In genomic region chr11:116030088-116030897, GRCm38 (mm10) we compare ENCODE assay signal across 7 mouse cellular contexts. TPM values are rescaled to one million over a fixed set of nuclear protein-coding genes. Genes with fewer than 3 reads are reported as not detected.
DNase-seq lines count a peak whose midpoint lies in the region; ATAC-seq lines count a peak whose summit lies in the region.

Gene Unk, plus strand, starts transcription at chr11:116030322.

- H3K27me3 ChIP-seq in embryonic facial prominence, embryonic 12.5 days, result no peaks in the 10 kb centered on the region
- no peaks in the 10 kb centered on the region for H3K27me3 ChIP-seq in limb, embryonic 11.5 days (ENCODE audit: control insufficient read depth, insufficient read depth, low read length)
- H3K27me3 ChIP-seq in midbrain, embryonic 14.5 days (ENCODE audit: control insufficient read depth, insufficient read depth, low read length), result no peaks in the 10 kb centered on the region

- 0 out of 2 replicates have a peak, but pooled peaks cover 7% of the 10 kb centered on the region for H3K36me3 ChIP-seq in embryonic facial prominence, embryonic 12.5 days
- H3K36me3 ChIP-seq in limb, embryonic 11.5 days (ENCODE audit: control insufficient read depth, insufficient read depth, low read length), result no peaks in the 10 kb centered on the region
- H3K36me3 ChIP-seq in midbrain, embryonic 14.5 days (ENCODE audit: control insufficient read depth, insufficient read depth, low read length), result no peaks in the 10 kb centered on the region

- WGBS in embryonic facial prominence, embryonic 12.5 days, result under 1% methylated on average over 67 of the region's 67 CpGs
- under 1% methylated on average over 67 of the region's 67 CpGs for WGBS in limb, embryonic 11.5 days
- under 1% methylated on average over 56 of the region's 67 CpGs for WGBS in midbrain, embryonic 14.5 days

- H3K9me3 ChIP-seq in embryonic facial prominence, embryonic 12.5 days, result no peaks in the 10 kb centered on the region
- no peaks in the 10 kb centered on the region for H3K9me3 ChIP-seq in limb, embryonic 11.5 days (ENCODE audit: control insufficient read depth, low read length)
- no peaks in the 10 kb centered on the region for H3K9me3 ChIP-seq in midbrain, embryonic 14.5 days (ENCODE audit: control insufficient read depth, low read length)

- peaks cover 17% of the 10 kb centered on the region for H3K4me1 ChIP-seq in embryonic facial prominence, embryonic 12.5 days
- H3K4me1 ChIP-seq in limb, embryonic 11.5 days (ENCODE audit: control insufficient read depth, insufficient read depth, low read length), result 0 out of 2 replicates have a peak, but pooled peaks cover 6% of the 10 kb centered on the region
- H3K4me1 ChIP-seq in midbrain, embryonic 14.5 days (ENCODE audit: control insufficient read depth, insufficient read depth, low read length), result peaks cover 10% of the 10 kb centered on the region

- H3K4me2 ChIP-seq in embryonic facial prominence, embryonic 12.5 days (replicated peaks), result peak within 1 kb of the TSS; percentile 90
- peak within 1 kb of the TSS; percentile 90 for H3K4me2 ChIP-seq in limb, embryonic 11.5 days (ENCODE audit: low read depth, severe bottlenecking)
- peak within 1 kb of the TSS; percentile 96 for H3K4me2 ChIP-seq in midbrain, embryonic 14.5 days (ENCODE audit: low read length)

- peak; percentile 92 for ATAC-seq in embryonic facial prominence, embryonic 12.5 days (ENCODE audit: insufficient number of reproducible peaks, insufficient read depth, low FRiP score, low TSS enrichment)
- ATAC-seq in limb, embryonic 11.5 days (ENCODE audit: insufficient number of reproducible peaks, low FRiP score, low TSS enrichment, low read depth), result peak; percentile 95
- peak; percentile 94 for ATAC-seq in midbrain, embryonic 14.5 days (ENCODE audit: low FRiP score, low TSS enrichment)

- peak within 1 kb of the TSS; percentile 62 for H3K4me3 ChIP-seq in embryonic facial prominence, embryonic 12.5 days
- H3K4me3 ChIP-seq in limb, embryonic 11.5 days (ENCODE audit: low read depth, low read length), result peak within 1 kb of the TSS; percentile 70
- H3K4me3 ChIP-seq in midbrain, embryonic 14.5 days (replicated peaks; ENCODE audit: low read depth, low read length), result peak within 1 kb of the TSS; percentile 68

- H3K9ac ChIP-seq in embryonic facial prominence, embryonic 12.5 days, result peak within 1 kb of the TSS; percentile 89
- peak within 1 kb of the TSS; percentile 90 for H3K9ac ChIP-seq in limb, embryonic 11.5 days (ENCODE audit: low read length)
- H3K9ac ChIP-seq in midbrain, embryonic 14.5 days (replicated peaks; ENCODE audit: low read length), result peak within 1 kb of the TSS; percentile 84

- peak within 1 kb of the TSS; percentile 99 for H3K27ac ChIP-seq in embryonic facial prominence, embryonic 12.5 days
- H3K27ac ChIP-seq in limb, embryonic 11.5 days (replicated peaks; ENCODE audit: low read depth, low read length), result peak within 1 kb of the TSS; percentile 97
- peak within 1 kb of the TSS; percentile 100 for H3K27ac ChIP-seq in midbrain, embryonic 14.5 days (replicated peaks; ENCODE audit: low read depth, low read length)

- DNase-seq in adrenal gland, postnatal 25 days, result peak; percentile 92
- DNase-seq in heart, adult 11 months, result peak; percentile 100
- peak; percentile 98 for DNase-seq in kidney, adult 18-20 months
- peak; percentile 99 for DNase-seq in limb, embryonic 11.5 days (ENCODE audit: low spot score)
- DNase-seq in midbrain, embryonic 14.5 days, result peak; percentile 99
- peak; percentile 92 to 93 for DNase-seq in spleen, adult 18-20 months

RNA-seq across cellular contexts. Expression of gene Unk, which starts in this region (rescaled TPM):
- total RNA-seq in adrenal gland, postnatal 25 days (2021), result 25.8 and 27.4 TPM in 2 replicates
- 43.6 and 44.1 TPM in 2 replicates for polyA plus RNA-seq in embryonic facial prominence, embryonic 12.5 days (2016; fragmentation: Nextera tagmentation; extraction: Ambion mirVana)
- 34.6 and 37.0 TPM in 2 replicates for polyA plus RNA-seq in limb, embryonic 11.5 days (2014; fragmentation: Nextera tagmentation; extraction: Ambion mirVana)
- polyA plus RNA-seq in midbrain, embryonic 14.5 days (2014; fragmentation: Nextera tagmentation; extraction: Ambion mirVana), result 26.5 and 33.0 TPM in 2 replicates

Comparison
In these comparisons a context has a peak if more than half of its experiments do, and no peak if none do; other contexts are left out.
1. Peak in every context shown above with its lines: DNase-seq, ATAC-seq, H3K4me3 ChIP-seq and H3K27ac ChIP-seq.